Mouse (Mus musculus): ENCODE measurements around the gene Pgpep1l. TPM values are rescaled to one million over a fixed set of nuclear protein-coding genes. Genes with fewer than 3 reads are reported as not detected.

The Pgpep1l gene
- polyA plus RNA-seq, 1 experiment from 2014 or later: 0.18 TPM

- Histone ChIP-seq H3K36me3 (ENCODE audit: insufficient read depth, low read length) (peaks cover 67% of the 10 kb centered on the region), H3K4me3 (replicated peaks; ENCODE audit: low read depth, low read length) (no peak overlapping the region), H3K4me2 (ENCODE audit: low read length) (no peak overlapping the region), H3K9me3 (replicated peaks; ENCODE audit: low read length) (no peaks in the 10 kb centered on the region), H3K4me1 (replicated peaks; ENCODE audit: insufficient read depth, low read length) (no peaks in the 10 kb centered on the region), H3K27me3 (ENCODE audit: insufficient read depth, low read length) (no peaks in the 10 kb centered on the region), H3K9ac (ENCODE audit: low read depth, low read length) (no peak overlapping the region), H3K27ac (no peak overlapping the region)
- whole genome bisulfite sequencing: 97% methylated on average over 7 of the region's 7 CpGs
- no peak for ATAC-seq (replicated peaks; ENCODE audit: low FRiP score, low read depth)
- no peak for DNase-seq (ENCODE audit: low spot score)
- no peak for TF ChIP-seq CTCF (IDR thresholded peaks at IDR 0.05; ENCODE audit: low read depth)
These were observed 64.4 kb downstream of the Pgpep1l start for GRCm38 (mm10) chr7:68199609-68200008.

- Histone ChIP-seq H3K27ac (no peak overlapping the region), H3K4me2 (ENCODE audit: low read length) (no peak overlapping the region), H3K27me3 (ENCODE audit: insufficient read depth, low read length) (no peaks in the 10 kb centered on the region), H3K9ac (ENCODE audit: low read depth, low read length) (no peak overlapping the region), H3K36me3 (ENCODE audit: insufficient read depth, low read length) (peaks cover 83% of the 10 kb centered on the region), H3K9me3 (replicated peaks; ENCODE audit: low read length) (no peaks in the 10 kb centered on the region), H3K4me1 (replicated peaks; ENCODE audit: insufficient read depth, low read length) (no peaks in the 10 kb centered on the region), H3K4me3 (replicated peaks; ENCODE audit: low read depth, low read length) (no peak overlapping the region)
- 80% methylated on average over 15 of the region's 15 CpGs for WGBS
- no peak for TF ChIP-seq CTCF (IDR thresholded peaks at IDR 0.05; ENCODE audit: low read depth)
- ATAC-seq (replicated peaks; ENCODE audit: low FRiP score, low read depth) (no peak), DNase-seq (ENCODE audit: low spot score) (no peak)
These were observed 69.9 kb downstream of the Pgpep1l start for GRCm38 (mm10) chr7:68193958-68194695.

DNA sequence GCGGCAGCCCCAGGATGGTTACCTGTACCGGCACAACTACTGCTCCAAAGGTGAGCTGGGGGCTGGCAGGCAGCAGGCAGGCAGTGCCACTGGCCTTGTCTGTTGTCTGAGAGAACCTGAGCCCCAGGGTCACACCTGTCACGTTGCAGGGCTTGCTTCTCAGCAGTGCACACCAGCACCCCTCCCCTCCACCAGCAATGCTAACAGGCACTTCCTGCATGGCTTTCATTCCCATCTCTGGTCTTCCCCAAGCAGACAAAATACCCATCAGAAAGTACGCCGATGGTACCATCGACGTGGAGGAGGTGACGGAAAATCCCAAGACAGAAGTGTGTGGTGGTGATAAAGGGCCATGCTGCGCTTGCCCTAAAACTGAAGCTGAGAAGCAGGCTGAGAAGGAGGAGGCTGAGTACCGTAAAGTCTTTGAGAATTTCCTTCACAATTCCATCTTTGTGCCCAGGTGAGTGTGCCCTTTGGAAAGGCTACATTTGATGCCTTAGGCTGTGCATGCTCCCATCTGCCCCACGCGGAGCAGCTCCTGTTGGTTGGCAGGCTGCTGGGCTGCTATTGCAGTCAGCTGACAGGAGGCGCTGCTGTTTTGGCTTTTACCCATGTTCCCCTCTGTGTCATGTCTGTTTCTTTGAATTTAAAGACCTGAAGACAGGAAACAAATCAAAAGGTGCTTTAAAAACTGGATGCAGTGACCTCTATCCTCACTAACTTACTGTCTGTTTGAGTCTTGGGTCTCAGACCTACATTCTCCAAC is 74.2 kb downstream of the Pgpep1l start:
- no peak for DNase-seq (ENCODE audit: low spot score)

GRCm38 (mm10) chr7:68189211-68189610 is 74.8 kb downstream of the Pgpep1l start:
- ATAC-seq (replicated peaks; ENCODE audit: low FRiP score, low read depth) (no peak), DNase-seq (ENCODE audit: low spot score) (no peak)
- no peak overlapping the region for H3K27ac ChIP-seq
- no peak for TF ChIP-seq CTCF (IDR thresholded peaks at IDR 0.05; ENCODE audit: low read depth)
- no peak overlapping the region for H3K4me2 ChIP-seq (ENCODE audit: low read length)
- H3K36me3 ChIP-seq (ENCODE audit: insufficient read depth, low read length): peaks cover 80% of the 10 kb centered on the region
- H3K4me3 ChIP-seq (replicated peaks; ENCODE audit: low read depth, low read length): no peak overlapping the region
- 84% methylated on average over 6 of the region's 6 CpGs for WGBS
- H3K9ac ChIP-seq (ENCODE audit: low read depth, low read length): no peak overlapping the region
- no peaks in the 10 kb centered on the region for H3K9me3 ChIP-seq (replicated peaks; ENCODE audit: low read length)
- H3K4me1 ChIP-seq (replicated peaks; ENCODE audit: insufficient read depth, low read length): no peaks in the 10 kb centered on the region
- no peaks in the 10 kb centered on the region for H3K27me3 ChIP-seq (ENCODE audit: insufficient read depth, low read length)

More for the DNA sequence above, 74.2 kb downstream of the Pgpep1l start:
- H3K27me3 ChIP-seq (ENCODE audit: insufficient read depth, low read length): no peaks in the 10 kb centered on the region
- no peak overlapping the region for H3K4me2 ChIP-seq (ENCODE audit: low read length)
- H3K4me1 ChIP-seq (replicated peaks; ENCODE audit: insufficient read depth, low read length): no peaks in the 10 kb centered on the region
- ATAC-seq (replicated peaks; ENCODE audit: low FRiP score, low read depth): no peak
- H3K27ac ChIP-seq: no peak overlapping the region
- 95% methylated on average over 13 of the region's 13 CpGs for WGBS
- H3K4me3 ChIP-seq (replicated peaks; ENCODE audit: low read depth, low read length): no peak overlapping the region
- peaks cover 80% of the 10 kb centered on the region for H3K36me3 ChIP-seq (ENCODE audit: insufficient read depth, low read length)
- H3K9me3 ChIP-seq (replicated peaks; ENCODE audit: low read length): no peaks in the 10 kb centered on the region
- no peak for TF ChIP-seq CTCF (IDR thresholded peaks at IDR 0.05; ENCODE audit: low read depth)
- no peak overlapping the region for H3K9ac ChIP-seq (ENCODE audit: low read depth, low read length)

Other genes starting within 250 kb of the Pgpep1l start
- gene Fam169b, start 9.6 kb upstream of the Pgpep1l start, polyA plus RNA-seq (2015; fragmentation: Nextera tagmentation; extraction: Ambion mirVana): 0.47 and 0.64 TPM in 2 replicates